Mouse (Mus musculus): ENCODE data around the gene Senp7. TPM values are rescaled to one million over a fixed set of nuclear protein-coding genes. Genes with fewer than 3 reads are reported as not detected.

The Senp7 gene
- polyA plus RNA-seq (2012; rRNA removed) = 1.1 and 1.2 TPM in 2 replicates

DNA sequence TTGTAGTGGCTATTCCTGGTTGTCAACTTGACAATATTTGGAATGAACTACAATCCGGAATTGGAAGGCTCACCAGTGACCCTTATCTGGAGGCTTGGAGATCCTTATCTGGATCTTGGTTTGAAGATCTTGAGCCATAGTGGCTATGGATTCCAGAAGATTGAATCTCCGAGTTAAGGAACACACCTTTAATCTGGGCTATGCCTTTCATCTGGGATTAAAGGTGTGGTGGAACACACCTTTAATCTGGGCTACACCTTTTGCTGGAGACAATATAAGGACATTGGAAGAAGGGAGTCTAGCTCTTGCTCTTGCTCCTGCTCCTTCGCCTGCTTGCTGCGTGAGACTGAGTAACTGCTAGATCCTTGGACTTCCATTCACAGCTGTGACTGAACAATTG, at the start of gene Senp7:
Gene Senp7 (plus strand): TSS at position 301 of the 400 bp plus-strand sequence.

DNA sequence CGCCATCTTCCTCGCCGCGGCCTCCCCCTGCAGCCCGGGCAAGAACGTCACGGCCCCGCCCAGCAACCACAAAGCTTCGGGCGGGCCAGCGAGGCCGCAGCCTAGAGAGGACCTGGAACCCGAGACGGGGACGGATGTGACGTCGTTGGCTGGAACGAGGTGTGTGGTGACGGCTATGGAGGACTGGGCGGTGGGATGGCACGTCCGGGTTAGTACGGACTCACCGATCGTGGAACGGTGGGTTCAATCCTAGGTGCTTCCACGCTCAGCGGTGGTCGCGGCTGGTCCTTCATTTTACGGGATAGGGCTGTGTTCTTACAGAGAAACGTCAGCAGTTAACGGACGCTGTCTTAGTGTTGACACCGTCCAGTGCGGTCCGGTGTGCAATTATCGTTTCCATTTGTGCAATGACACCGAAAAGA, 18.5 kb upstream of the Senp7 start, which contains the start of gene Pcnp:
Gene Pcnp (minus strand): TSS at position 79 of the 422 bp plus-strand sequence.

DNA sequence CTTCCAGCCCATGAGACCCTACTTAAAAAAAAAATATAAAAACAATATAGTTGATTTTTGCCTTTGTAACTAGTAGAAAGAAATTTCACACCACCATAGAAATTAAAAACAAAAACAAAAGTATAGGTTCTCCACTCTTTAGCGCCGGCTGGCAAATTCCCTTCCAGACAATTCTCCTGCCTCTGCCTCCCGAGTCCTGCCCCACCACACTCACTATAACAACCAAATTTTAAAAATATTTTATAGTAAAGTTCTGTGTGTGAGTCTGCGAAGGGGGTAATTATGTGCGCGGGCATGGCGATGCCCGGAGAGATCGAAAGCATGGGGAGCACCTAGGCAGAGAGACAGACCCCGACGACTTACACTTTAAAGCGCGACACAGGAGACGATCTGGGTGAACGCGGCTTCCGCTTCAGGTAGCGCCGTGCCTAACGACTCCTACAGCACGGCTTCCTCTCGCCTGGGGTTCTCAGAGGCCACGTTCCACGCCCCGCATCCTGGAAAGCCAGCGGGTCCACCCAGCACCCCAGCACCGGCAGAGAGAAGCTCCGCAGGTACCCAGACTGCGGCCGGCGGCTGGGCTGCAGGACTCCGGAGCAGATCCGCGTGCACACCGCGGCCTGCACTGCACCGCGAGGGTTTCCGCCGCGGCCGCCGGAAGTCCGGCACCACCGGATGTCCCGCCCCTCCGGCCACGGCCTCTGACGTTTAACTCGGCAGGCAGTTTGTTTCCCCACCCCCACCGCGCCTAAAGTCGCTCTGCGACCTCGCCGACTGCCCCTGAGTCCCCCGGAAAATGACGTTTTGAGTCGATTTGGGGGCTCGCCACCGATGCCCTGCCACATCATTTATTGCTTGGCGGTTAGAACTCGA, 10.8 kb upstream of the Senp7 start, which contains the start of gene Trmt10c:
Gene Trmt10c (minus strand): TSS at position 682 of the 873 bp plus-strand sequence.

DNA sequence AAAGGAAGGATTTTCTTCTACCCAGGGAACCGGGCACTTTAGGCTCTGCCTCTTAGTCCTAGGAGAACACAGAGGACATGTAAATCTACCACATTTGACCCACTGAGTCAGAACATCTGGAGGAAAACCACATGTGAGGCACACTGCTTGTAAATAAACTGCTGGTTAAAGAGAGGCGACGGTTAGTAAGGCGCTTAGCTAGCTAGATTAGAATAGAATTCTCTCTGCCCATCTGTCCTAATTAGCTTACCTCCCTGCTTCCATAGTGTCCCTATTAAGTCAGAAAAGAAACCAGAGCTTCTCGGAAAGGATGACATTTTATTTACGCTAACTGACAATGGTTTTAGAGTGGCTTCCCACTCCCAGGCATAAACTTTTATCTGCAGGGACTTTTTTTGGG, 155.9 kb downstream of the Senp7 start, which contains the start of gene Impg2:
Gene Impg2 (plus strand): TSS at position 263 of the 400 bp plus-strand sequence.

Other genes starting within 250 kb of the Senp7 start
- gene Nfkbiz, start 209.4 kb upstream of the Senp7 start, polyA plus RNA-seq (2012; rRNA removed) = 27.5 and 29.9 TPM in 2 replicates
- 0.23 and 0.27 TPM in 2 replicates for gene Nxpe3, start 153.1 kb upstream of the Senp7 start, polyA plus RNA-seq (2012; rRNA removed)
- gene Cep97, start 113.5 kb upstream of the Senp7 start, polyA plus RNA-seq (2012; rRNA removed) = 0.34 and 0.43 TPM in 2 replicates
- gene Rpl24, start 82.1 kb upstream of the Senp7 start, polyA plus RNA-seq (2012; rRNA removed) = 39.1 and 104 TPM in 2 replicates
- 3.0 and 4.0 TPM in 2 replicates for gene Zbtb11, start 74.5 kb upstream of the Senp7 start, polyA plus RNA-seq (2012; rRNA removed)
- 5.0 and 6.1 TPM in 2 replicates for gene Pcnp, start 18.6 kb upstream of the Senp7 start, polyA plus RNA-seq (2012; rRNA removed)
- 3.4 and 3.5 TPM in 2 replicates for gene Trmt10c, start 10.5 kb upstream of the Senp7 start, polyA plus RNA-seq (2012; rRNA removed)
- gene Impg2, start 156.0 kb downstream of the Senp7 start, polyA plus RNA-seq (2012; rRNA removed) = 0.02 TPM in 2 replicates